Mouse (Mus musculus): ENCODE data around the gene Rab31.

GRCm38 (mm10) chr17:65614431-65614830 is 158.1 kb downstream of the Rab31 start:
- TF ChIP-seq CTCF (IDR thresholded peaks at IDR 0.05; ENCODE audit: control insufficient read depth, insufficient read depth, insufficient replicate concordance, low read depth, low read length) (no peak), POLR2A (IDR thresholded peaks at IDR 0.05; ENCODE audit: control insufficient read depth, low read depth, low read length) (no peak)
